Mouse (Mus musculus) lung, embryonic 14.5 days (tissue): ENCODE data around the gene Fgd6. TPM values are rescaled to one million over a fixed set of nuclear protein-coding genes. Genes with fewer than 3 reads are reported as not detected.

Experiments used
- ATAC-seq: fragments of 200-750 bp; cut with Nextera tagmentation; 2 replicates; pipeline ENCODE4 v1.8.0; 2017; ENCODE audit warnings: mild to moderate bottlenecking, moderate TSS enrichment, moderate library complexity; ENCODE audit not compliant: insufficient read depth
- DNase-seq: peaks from one replicate; pipeline ENCODE4 v3.0.0-alpha.2; 2015
- H3K27ac ChIP-seq: fragments of 300-500 bp; sonication (generic); 2 replicates; pipeline ENCODE4 v1.5.1; 2014; ENCODE audit warnings: low read depth, mild to moderate bottlenecking, moderate library complexity
- H3K27me3 ChIP-seq: fragments of 300-500 bp; sonication (generic); 2 replicates; pipeline ENCODE4 v1.6.1; 2014; ENCODE audit warnings: low read length, control low read depth; ENCODE audit not compliant: insufficient read depth
- H3K36me3 ChIP-seq: fragments of 300-500 bp; sonication (generic); 2 replicates; pipeline ENCODE4 v1.6.1; 2014; ENCODE audit warnings: control low read depth; ENCODE audit not compliant: insufficient read depth
- H3K4me1 ChIP-seq: fragments of 300-500 bp; sonication (generic); 2 replicates; pipeline ENCODE4 v1.6.1; 2014; ENCODE audit warnings: antibody characterized with exemption, control low read depth; ENCODE audit not compliant: insufficient read depth
- H3K4me2 ChIP-seq: fragments of 300-500 bp; sonication (generic); 2 replicates; pipeline ENCODE4 v1.6.1; 2014; ENCODE audit warnings: mild to moderate bottlenecking
- H3K4me3 ChIP-seq: fragments of 300-500 bp; sonication (generic); 2 replicates; pipeline ENCODE4 v1.5.1; 2014; ENCODE audit warnings: low read depth, low read length
- H3K9ac ChIP-seq: fragments of 300-500 bp; sonication (generic); 2 replicates; pipeline ENCODE4 v1.6.1; 2014
- H3K9me3 ChIP-seq: fragments of 300-500 bp; sonication (generic); 2 replicates; pipeline ENCODE4 v1.6.1; 2016; ENCODE audit warnings: low read depth, low read length, control low read depth
- CTCF ChIP-seq: IDR thresholded peaks from 2 replicates; pipeline ENCODE4 v1.5.1; 2016; ENCODE audit warnings: antibody characterized with exemption, low read depth
- WGBS: fragments of 180-500 bp; shearing (Covaris S2); extraction: QIAGEN DNeasy Blood & Tissue Kit; methylation state at CpG from one replicate; pipeline ENCODE4 v1.1.7; 2014; 5-methylcytosine and 5-hydroxymethylcytosine counted together
- polyA plus RNA-seq: library from polyadenylated mRNA; unstranded; fragments of >200 nt; fragmentation: Nextera tagmentation; extraction: Ambion mirVana; gene quantifications from 2 replicates; pipeline ENCODE4 v1.2.1, GENCODE M21; 2014

The Fgd6 gene
- polyA plus RNA-seq, 1 experiment from 2014 or later = 3.6 TPM

- TF ChIP-seq CTCF = no peak
These were observed 84.9 kb downstream of the Fgd6 start for GRCm38 (mm10) chr10:94120676-94121075.

DNA sequence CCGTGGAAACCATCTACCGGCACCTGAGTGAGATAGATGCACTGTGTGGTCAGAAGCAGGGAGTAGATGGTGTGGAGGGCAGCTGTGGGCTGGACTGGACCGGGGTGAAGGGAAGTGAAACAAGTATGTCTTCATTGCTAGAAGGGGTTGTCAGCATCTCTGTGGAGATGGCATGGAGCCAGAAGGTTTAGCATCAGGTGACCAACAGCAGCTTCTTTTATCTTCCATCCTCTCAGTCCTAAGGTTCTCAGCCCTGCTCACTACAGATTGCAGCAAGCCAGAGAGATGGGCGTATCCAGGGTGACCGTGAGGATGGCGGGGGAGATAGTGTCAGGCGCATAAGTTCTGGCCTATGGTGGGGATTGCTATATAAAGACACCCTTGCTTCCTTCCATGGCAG is 86.8 kb downstream of the Fgd6 start:
- no peak overlapping the region for H3K4me3 ChIP-seq
- no peak overlapping the region for H3K4me2 ChIP-seq
- ATAC-seq (no peak), DNase-seq (no peak)
- no peak for TF ChIP-seq CTCF
- H3K4me1 ChIP-seq = peaks cover under 1% of the 10 kb centered on the region; the same call in 1 of the 2 replicates
- H3K9ac ChIP-seq = no peak overlapping the region
- no peaks in the 10 kb centered on the region for H3K27me3 ChIP-seq
- H3K27ac ChIP-seq = no peak overlapping the region
- no peaks in the 10 kb centered on the region for H3K9me3 ChIP-seq
- H3K36me3 ChIP-seq = no peaks in the 10 kb centered on the region
- 85% methylated on average over 7 of the region's 7 CpGs for WGBS

More at GRCm38 (mm10) chr10:94120676-94121075, 84.9 kb downstream of the Fgd6 start:
- Histone ChIP-seq H3K4me3 (no peak overlapping the region), H3K27me3 (no peaks in the 10 kb centered on the region), H3K9me3 (no peaks in the 10 kb centered on the region), H3K9ac (no peak overlapping the region), H3K4me2 (no peak overlapping the region), H3K36me3 (no peaks in the 10 kb centered on the region), H3K27ac (no peak overlapping the region), H3K4me1 (no peaks in the 10 kb centered on the region)
- ATAC-seq (no peak), DNase-seq (no peak)
- 84% methylated on average over 9 of the region's 9 CpGs for WGBS

DNA sequence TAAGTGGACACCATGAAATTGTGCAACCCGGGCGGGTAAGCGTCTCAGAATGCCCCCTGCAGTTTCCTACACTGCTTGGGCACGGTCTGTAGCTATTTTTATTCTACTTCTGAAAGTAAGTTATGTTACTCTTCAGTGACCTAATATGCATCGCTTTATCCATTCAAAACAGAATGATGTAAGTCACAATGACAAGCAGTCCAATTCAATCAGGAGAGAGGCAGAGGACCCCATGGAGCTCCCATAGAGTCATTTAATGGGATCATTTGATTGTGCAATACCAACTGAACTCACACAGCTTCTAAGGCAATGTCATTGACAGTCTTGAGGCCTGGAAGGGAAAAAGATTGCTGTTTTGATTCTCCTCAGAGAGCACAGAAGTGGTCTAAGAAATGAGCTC is 87.8 kb downstream of the Fgd6 start:
- Histone ChIP-seq H3K9ac (no peak overlapping the region), H3K4me1 (peaks cover 10% of the 10 kb centered on the region), H3K27ac (no peak overlapping the region), H3K4me3 (no peak overlapping the region), H3K36me3 (no peaks in the 10 kb centered on the region), H3K9me3 (no peaks in the 10 kb centered on the region), H3K4me2 (no peak overlapping the region), H3K27me3 (no peaks in the 10 kb centered on the region)
- TF ChIP-seq CTCF = no peak
- ATAC-seq (no peak), DNase-seq (no peak)
- WGBS = 90% methylated on average over 5 of the region's 5 CpGs

GRCm38 (mm10) chr10:94124376-94124775 is 88.6 kb downstream of the Fgd6 start:
- WGBS = 78% methylated on average over 5 of the region's 5 CpGs
- Histone ChIP-seq H3K9ac (no peak overlapping the region), H3K9me3 (no peaks in the 10 kb centered on the region), H3K4me1 (peaks cover 18% of the 10 kb centered on the region), H3K4me3 (no peak overlapping the region), H3K27me3 (no peaks in the 10 kb centered on the region), H3K36me3 (no peaks in the 10 kb centered on the region), H3K4me2 (no peak overlapping the region), H3K27ac (no peak overlapping the region)
- ATAC-seq = no peak
- peak; percentile 44 for DNase-seq
- TF ChIP-seq CTCF = peak; percentile 53

GRCm38 (mm10) chr10:94129680-94130119 is 93.9 kb downstream of the Fgd6 start:
- DNase-seq = peak; percentile 86
- Histone ChIP-seq H3K4me2 (peak overlapping the region; percentile 13; the same call in 1 of the 2 replicates), H3K9me3 (no peaks in the 10 kb centered on the region), H3K4me3 (no peak overlapping the region), H3K4me1 (peaks cover 22% of the 10 kb centered on the region), H3K36me3 (no peaks in the 10 kb centered on the region), H3K27ac (peak overlapping the region; percentile 62; the same call in 1 of the 2 replicates), H3K27me3 (no peaks in the 10 kb centered on the region), H3K9ac (no peak overlapping the region)
- 18% methylated on average over 9 of the region's 9 CpGs for WGBS
- TF ChIP-seq CTCF = no peak
- peak; percentile 80 for ATAC-seq

- DNase-seq (no peak), ATAC-seq (no peak)
- Histone ChIP-seq H3K9ac (no peak overlapping the region), H3K36me3 (no peaks in the 10 kb centered on the region), H3K27me3 (no peaks in the 10 kb centered on the region), H3K9me3 (no peaks in the 10 kb centered on the region), H3K4me1 (peaks cover 17% of the 10 kb centered on the region; the same call in 1 of the 2 replicates), H3K4me2 (no peak overlapping the region), H3K4me3 (no peak overlapping the region), H3K27ac (no peak overlapping the region)
- WGBS = 83% methylated on average over 8 of the region's 8 CpGs
- TF ChIP-seq CTCF = no peak
These were observed 97.3 kb downstream of the Fgd6 start for GRCm38 (mm10) chr10:94133081-94133480.

DNA sequence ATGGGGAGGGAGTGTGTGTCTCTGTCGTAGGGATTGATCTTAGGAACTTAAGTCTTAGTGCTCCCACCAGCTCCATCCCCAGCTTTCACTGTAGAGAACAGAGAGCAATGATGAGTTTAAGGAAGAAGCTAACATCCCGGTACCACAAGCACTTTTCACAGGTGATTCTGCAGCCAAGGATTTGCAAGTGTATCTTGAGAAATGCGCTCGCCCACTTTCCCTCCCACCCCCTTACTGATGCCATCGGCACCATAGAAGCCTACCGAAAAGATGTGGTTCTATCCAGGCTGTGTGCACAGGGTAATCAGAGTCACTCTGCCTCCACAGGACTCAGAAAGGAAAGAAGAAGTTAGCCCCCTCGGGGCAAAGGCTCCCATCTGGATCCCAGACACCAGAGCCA is 97.9 kb downstream of the Fgd6 start:
- TF ChIP-seq CTCF = no peak
- Histone ChIP-seq H3K27ac (no peak overlapping the region), H3K27me3 (no peaks in the 10 kb centered on the region), H3K4me1 (peaks cover 11% of the 10 kb centered on the region; the same call in 1 of the 2 replicates), H3K36me3 (no peaks in the 10 kb centered on the region), H3K4me3 (no peak overlapping the region), H3K9me3 (no peaks in the 10 kb centered on the region), H3K4me2 (no peak overlapping the region), H3K9ac (no peak overlapping the region)
- ATAC-seq = no peak
- whole genome bisulfite sequencing = 86% methylated on average over 7 of the region's 7 CpGs
- DNase-seq = no peak
